Mouse (Mus musculus): Measurements from ENCODE around the gene Jmjd1c.
"Not testable (repeated sequence)": the region's sequence is repeated elsewhere in the genome, so short reads cannot be mapped to it uniquely, and the experiment has no call there.

Jmjd1c gene

GRCm38 (mm10) chr10:67100831-67101251, 4.9 kb downstream of the Jmjd1c start:
- no peak for DNase-seq (ENCODE audit: low read depth, low spot score)

- DNase-seq (ENCODE audit: low read depth, low spot score), result no peak
Measured at GRCm38 (mm10) chr10:67104543-67104942, 8.6 kb downstream of the Jmjd1c start.

- DNase-seq (ENCODE audit: low read depth, low spot score), result no peak
Measured at GRCm38 (mm10) chr10:67105331-67106217, 9.6 kb downstream of the Jmjd1c start.

GRCm38 (mm10) chr10:67106400-67106799, 10.5 kb downstream of the Jmjd1c start:
- DNase-seq (ENCODE audit: low read depth, low spot score), result no peak

GRCm38 (mm10) chr10:67107017-67107761, 11.3 kb downstream of the Jmjd1c start:
- DNase-seq (ENCODE audit: low read depth, low spot score), result no peak

- DNase-seq (ENCODE audit: low read depth, low spot score), result no peak
Measured at GRCm38 (mm10) chr10:67108096-67108495, 12.2 kb downstream of the Jmjd1c start.

GRCm38 (mm10) chr10:67109635-67110034, 13.7 kb downstream of the Jmjd1c start:
- DNase-seq (ENCODE audit: low read depth, low spot score), result no peak

- DNase-seq (ENCODE audit: low read depth, low spot score), result no peak
Measured at GRCm38 (mm10) chr10:67111044-67111798, 15.3 kb downstream of the Jmjd1c start.

GRCm38 (mm10) chr10:67111799-67112177, 15.9 kb downstream of the Jmjd1c start:
- no peak for DNase-seq (ENCODE audit: low read depth, low spot score)

GRCm38 (mm10) chr10:67112967-67113366, 17.0 kb downstream of the Jmjd1c start:
- DNase-seq (ENCODE audit: low read depth, low spot score), result not testable (repeated sequence)

- DNase-seq (ENCODE audit: low read depth, low spot score), result no peak
Measured at GRCm38 (mm10) chr10:67113833-67114232, 17.9 kb downstream of the Jmjd1c start.

- peak; percentile 44 for DNase-seq (ENCODE audit: low read depth, low spot score)
Measured at GRCm38 (mm10) chr10:67115115-67115514, 19.2 kb downstream of the Jmjd1c start.

- DNase-seq (ENCODE audit: low read depth, low spot score), result no peak
Measured at GRCm38 (mm10) chr10:67115666-67116091, 19.8 kb downstream of the Jmjd1c start.

GRCm38 (mm10) chr10:67116251-67116650, 20.3 kb downstream of the Jmjd1c start:
- DNase-seq (ENCODE audit: low read depth, low spot score), result peak; percentile 38

- no peak for DNase-seq (ENCODE audit: low read depth, low spot score)
Measured at GRCm38 (mm10) chr10:67119291-67119690, 23.4 kb downstream of the Jmjd1c start.

- no peak for DNase-seq (ENCODE audit: low read depth, low spot score)
Measured at GRCm38 (mm10) chr10:67120180-67120579, 24.3 kb downstream of the Jmjd1c start.

GRCm38 (mm10) chr10:67120640-67121039, 24.7 kb downstream of the Jmjd1c start:
- no peak for DNase-seq (ENCODE audit: low read depth, low spot score)

- DNase-seq (ENCODE audit: low read depth, low spot score), result no peak
Measured at GRCm38 (mm10) chr10:67123756-67124155, 27.8 kb downstream of the Jmjd1c start.

- DNase-seq (ENCODE audit: low read depth, low spot score), result peak; percentile 35
Measured at GRCm38 (mm10) chr10:67124156-67124555, 28.2 kb downstream of the Jmjd1c start.

- peak; percentile 67 for DNase-seq (ENCODE audit: low read depth, low spot score)
Measured at GRCm38 (mm10) chr10:67126061-67126858, 30.3 kb downstream of the Jmjd1c start.
